Mouse (Mus musculus) heart, embryonic 14.5 days (tissue): Measurements from ENCODE around the gene Tmem121. TPM values are rescaled to one million over a fixed set of nuclear protein-coding genes. Genes with fewer than 3 reads are reported as not detected.

Experiments used
- ATAC-seq: fragments of 200-750 bp; cut with Nextera tagmentation; 2 replicates; pipeline ENCODE4 v1.8.0; 2017; ENCODE audit warnings: low read depth, moderate TSS enrichment; ENCODE audit not compliant: insufficient number of reproducible peaks, insufficient read depth, low FRiP score
- H3K27ac ChIP-seq, 2 experiments: fragments of 200-500 bp in 1 of 2; fragments of 300-500 bp in 1 of 2; sonication (generic) in 1 of 2; replicated peaks in 1 of 2; 2 replicates each; pipeline ENCODE4 v1.5.1; 2012 to 2014; ENCODE audit warnings: low read depth in 2 of 2, low read length in 2 of 2, control low read depth in 1 of 2, mild to moderate bottlenecking in 1 of 2, mixed read lengths in 1 of 2; ENCODE audit not compliant: control insufficient read depth in 1 of 2, insufficient read depth in 1 of 2
- H3K27me3 ChIP-seq: fragments of 300-500 bp; sonication (generic); 2 replicates; pipeline ENCODE4 v1.6.1; 2014; ENCODE audit warnings: mild to moderate bottlenecking, low read length, control low read depth; ENCODE audit not compliant: control insufficient read depth, insufficient read depth
- H3K36me3 ChIP-seq: fragments of 300-500 bp; sonication (generic); 2 replicates; pipeline ENCODE4 v1.6.1; 2014; ENCODE audit warnings: mild to moderate bottlenecking, control low read depth, low read length, mixed read lengths; ENCODE audit not compliant: control insufficient read depth, insufficient read depth
- H3K4me1 ChIP-seq, 2 experiments: fragments of 200-500 bp in 1 of 2; fragments of 300-500 bp in 1 of 2; sonication (generic) in 1 of 2; 2 replicates each; pipeline ENCODE4 v1.6.1; 2012 to 2014; ENCODE audit warnings: low read length in 2 of 2, control low read depth in 1 of 2, mixed read lengths in 1 of 2; ENCODE audit not compliant: control insufficient read depth in 2 of 2, insufficient read depth in 2 of 2
- H3K4me2 ChIP-seq: fragments of 300-500 bp; sonication (generic); 2 replicates; pipeline ENCODE4 v1.6.1; 2014; ENCODE audit warnings: mild to moderate bottlenecking, low read length
- H3K4me3 ChIP-seq, 2 experiments: fragments of 200-500 bp in 1 of 2; fragments of 300-500 bp in 1 of 2; sonication (generic) in 1 of 2; 2 replicates each; pipeline ENCODE4 v1.5.1; 2012 to 2014; ENCODE audit warnings: low read length in 2 of 2, mild to moderate bottlenecking in 2 of 2, control low read depth in 1 of 2, low read depth in 1 of 2, moderate library complexity in 1 of 2; ENCODE audit not compliant: control insufficient read depth in 1 of 2, insufficient read depth in 1 of 2
- H3K9ac ChIP-seq: fragments of 300-500 bp; sonication (generic); 2 replicates; pipeline ENCODE4 v1.6.1; 2014; ENCODE audit warnings: mild to moderate bottlenecking, low read length
- H3K9me3 ChIP-seq: fragments of 300-500 bp; sonication (generic); 2 replicates; pipeline ENCODE4 v1.6.1; 2016; ENCODE audit warnings: low read length, control low read depth; ENCODE audit not compliant: control insufficient read depth
- WGBS: fragments of 180-500 bp; shearing (Covaris S2); extraction: QIAGEN DNeasy Blood & Tissue Kit; methylation state at CpG from one replicate; pipeline ENCODE4 v1.1.7; 2014; 5-methylcytosine and 5-hydroxymethylcytosine counted together
- polyA plus RNA-seq: library from polyadenylated mRNA; unstranded; fragments of >200 nt; fragmentation: Nextera tagmentation; extraction: Ambion mirVana; gene quantifications from 2 replicates; pipeline ENCODE4 v1.2.1, GENCODE M21; 2014

Tmem121 gene
- polyA plus RNA-seq, 1 experiment from 2014 or later, result 1.2 TPM

GRCm38 (mm10) chr12:113210586-113211378, 25.1 kb downstream of the Tmem121 start:
- no peak for ATAC-seq
- no peak overlapping the region for H3K9ac ChIP-seq
- H3K4me1 ChIP-seq, result no peaks in the 10 kb centered on the region
- no peak overlapping the region for H3K4me2 ChIP-seq
- no peaks in the 10 kb centered on the region for H3K9me3 ChIP-seq
- H3K36me3 ChIP-seq, result no peaks in the 10 kb centered on the region
- WGBS, result 76% methylated on average over 17 of the region's 17 CpGs
- H3K27me3 ChIP-seq, result no peaks in the 10 kb centered on the region
- no peak overlapping the region for H3K4me3 ChIP-seq
- no peak overlapping the region for H3K27ac ChIP-seq

- no peaks in the 10 kb centered on the region for H3K36me3 ChIP-seq
- H3K4me3 ChIP-seq, result no peak overlapping the region
- H3K9ac ChIP-seq, result no peak overlapping the region
- WGBS, result 86% methylated on average over 5 of the region's 5 CpGs
- H3K9me3 ChIP-seq, result no peaks in the 10 kb centered on the region
- H3K4me2 ChIP-seq, result no peak overlapping the region
- no peak for ATAC-seq
- H3K27ac ChIP-seq, result no peak overlapping the region
- H3K4me1 ChIP-seq, result no peaks in the 10 kb centered on the region
- no peaks in the 10 kb centered on the region for H3K27me3 ChIP-seq
Measured at GRCm38 (mm10) chr12:113211772-113212171, 26.0 kb downstream of the Tmem121 start.

GRCm38 (mm10) chr12:113212326-113212924, 26.7 kb downstream of the Tmem121 start:
- no peak for ATAC-seq
- Histone ChIP-seq H3K4me2 (no peak overlapping the region), H3K9me3 (no peaks in the 10 kb centered on the region), H3K9ac (no peak overlapping the region), H3K36me3 (no peaks in the 10 kb centered on the region), H3K27me3 (no peaks in the 10 kb centered on the region), H3K4me1 (no peaks in the 10 kb centered on the region), H3K4me3 (no peak overlapping the region), H3K27ac (no peak overlapping the region)
- WGBS, result 73% methylated on average over 10 of the region's 10 CpGs

- WGBS, result 68% methylated on average over 2 of the region's 2 CpGs
- Histone ChIP-seq H3K4me1 (peaks cover 0 to 2% of the 10 kb centered on the region in 2 experiments; a peak in 1 of 4 replicates), H3K4me3 (no peak overlapping the region), H3K9ac (no peak overlapping the region), H3K4me2 (no peak overlapping the region), H3K9me3 (no peaks in the 10 kb centered on the region), H3K27me3 (no peaks in the 10 kb centered on the region), H3K27ac (no peak overlapping the region), H3K36me3 (no peaks in the 10 kb centered on the region)
- ATAC-seq, result no peak
Measured at GRCm38 (mm10) chr12:113213226-113213625, 27.5 kb downstream of the Tmem121 start.

- WGBS, result 79% methylated on average over 25 of the region's 25 CpGs
Measured at GRCm38 (mm10) chr12:113214072-113214808, 28.5 kb downstream of the Tmem121 start.

GRCm38 (mm10) chr12:113214972-113215666, 29.4 kb downstream of the Tmem121 start:
- no peaks in the 10 kb centered on the region for H3K36me3 ChIP-seq
- ATAC-seq, result no peak
- no peaks in the 10 kb centered on the region for H3K27me3 ChIP-seq
- H3K4me2 ChIP-seq, result no peak overlapping the region
- H3K4me1 ChIP-seq, result peaks cover 0 to 2% of the 10 kb centered on the region in 2 experiments; a peak in 1 of 4 replicates
- H3K4me3 ChIP-seq, result no peak overlapping the region
- H3K9me3 ChIP-seq, result no peaks in the 10 kb centered on the region
- WGBS, result 75% methylated on average over 16 of the region's 16 CpGs
- H3K27ac ChIP-seq, result no peak overlapping the region
- no peak overlapping the region for H3K9ac ChIP-seq

More at GRCm38 (mm10) chr12:113214072-113214808, 28.5 kb downstream of the Tmem121 start:
- peaks cover 0 to 2% of the 10 kb centered on the region in 2 experiments; a peak in 1 of 4 replicates for H3K4me1 ChIP-seq
- H3K9me3 ChIP-seq, result no peaks in the 10 kb centered on the region
- no peaks in the 10 kb centered on the region for H3K36me3 ChIP-seq
- no peak overlapping the region for H3K9ac ChIP-seq
- H3K4me2 ChIP-seq, result no peak overlapping the region
- H3K4me3 ChIP-seq, result no peak overlapping the region
- no peaks in the 10 kb centered on the region for H3K27me3 ChIP-seq
- ATAC-seq, result no peak
- no peak overlapping the region for H3K27ac ChIP-seq

GRCm38 (mm10) chr12:113215667-113216346, 30.1 kb downstream of the Tmem121 start:
- H3K27ac ChIP-seq, result no peak overlapping the region
- H3K4me1 ChIP-seq, result peaks cover 0 to 2% of the 10 kb centered on the region in 2 experiments; a peak in 1 of 4 replicates
- H3K4me3 ChIP-seq, result no peak overlapping the region
- no peaks in the 10 kb centered on the region for H3K9me3 ChIP-seq
- H3K4me2 ChIP-seq, result no peak overlapping the region
- no peaks in the 10 kb centered on the region for H3K27me3 ChIP-seq
- H3K36me3 ChIP-seq, result no peaks in the 10 kb centered on the region
- 7% methylated on average over 6 of the region's 6 CpGs for WGBS
- H3K9ac ChIP-seq, result no peak overlapping the region
- no peak for ATAC-seq
